Mouse (Mus musculus) brain, embryonic 14.5 days (tissue): ENCODE measurements around the gene Olfr574. TPM values are rescaled to one million over a fixed set of nuclear protein-coding genes. Genes with fewer than 3 reads are reported as not detected.

Source experiments
- DNase-seq: peaks from one replicate; pipeline ENCODE4 v3.0.0-alpha.2; 2011; ENCODE audit warnings: low read depth
- CTCF ChIP-seq: fragments of 200-500 bp; IDR thresholded peaks from 2 replicates; pipeline ENCODE4 v1.5.1; 2012; ENCODE audit warnings: inconsistent platforms, mild to moderate bottlenecking, moderate library complexity, borderline replicate concordance; ENCODE audit not compliant: insufficient read depth, insufficient read length; ENCODE audit errors: extremely low read depth
- POLR2A ChIP-seq: fragments of 200-500 bp; IDR thresholded peaks from 2 replicates; pipeline ENCODE4 v1.6.1; 2012; ENCODE audit warnings: mild to moderate bottlenecking, inconsistent platforms, borderline replicate concordance; ENCODE audit not compliant: poor library complexity, insufficient read depth, insufficient read length, severe bottlenecking; ENCODE audit errors: extremely low read depth
- polyA plus RNA-seq: library from polyadenylated mRNA; depleted of rRNA; stranded (reverse); fragments of >200 nt; gene quantifications from 2 replicates; pipeline ENCODE4 v1.2.3, GENCODE M21; 2012; rRNA removed

Gene Olfr574
- polyA plus RNA-seq, 1 experiment: 0.08 TPM

- no peak for DNase-seq
- TF ChIP-seq CTCF: no peak
- TF ChIP-seq POLR2A: no peak
These were observed 41.0 kb downstream of the Olfr574 start, which contains the start of gene Olfr578 for GRCm38 (mm10) chr7:102989224-102989623. Gene Olfr578 (minus strand): TSS chr7:102989324.

Other genes with a start within 250 kb of the Olfr574 start
- 0.08 and 0.19 TPM in 2 replicates for gene Olfr558, start 246.3 kb upstream of the Olfr574 start, polyA plus RNA-seq
- not detected in 2 replicates for gene Olfr33, start 229.4 kb upstream of the Olfr574 start, polyA plus RNA-seq
- not detected in 2 replicates for gene Olfr559, start 221.0 kb upstream of the Olfr574 start, polyA plus RNA-seq
- gene Olfr560, start 189.1 kb upstream of the Olfr574 start, polyA plus RNA-seq: not detected in 2 replicates
- 0.15 and 0.18 TPM in 2 replicates for gene Olfr78, start 189.0 kb upstream of the Olfr574 start, polyA plus RNA-seq
- gene Olfr561, start 177.2 kb upstream of the Olfr574 start, polyA plus RNA-seq: not detected in 2 replicates
- gene Olfr564, start 145.0 kb upstream of the Olfr574 start, polyA plus RNA-seq: not detected in 2 replicates
- gene Olfr566, start 89.7 kb upstream of the Olfr574 start, polyA plus RNA-seq: not detected in 2 replicates
- gene Olfr568, start 71.3 kb upstream of the Olfr574 start, polyA plus RNA-seq: not detected in 2 replicates
- gene Olfr569, start 57.6 kb upstream of the Olfr574 start, polyA plus RNA-seq: not detected in 2 replicates
- not detected in 2 replicates for gene Olfr570, start 53.9 kb upstream of the Olfr574 start, polyA plus RNA-seq
- gene Olfr571, start 30.9 kb upstream of the Olfr574 start, polyA plus RNA-seq: not detected in 2 replicates
- not detected in 2 replicates for gene Olfr572, start 24.1 kb upstream of the Olfr574 start, polyA plus RNA-seq
- gene Olfr573-ps1, start 5.9 kb upstream of the Olfr574 start, polyA plus RNA-seq: not detected in 2 replicates
- gene Olfr575, start 10.3 kb downstream of the Olfr574 start, polyA plus RNA-seq: not detected in 2 replicates
- gene Olfr576, start 14.2 kb downstream of the Olfr574 start, polyA plus RNA-seq: not detected in 2 replicates
- not detected in 2 replicates for gene Olfr577, start 27.5 kb downstream of the Olfr574 start, polyA plus RNA-seq
- gene Olfr578, start 40.9 kb downstream of the Olfr574 start, polyA plus RNA-seq: not detected in 2 replicates
- not detected in 2 replicates for gene Olfr582, start 89.6 kb downstream of the Olfr574 start, polyA plus RNA-seq
- not detected in 2 replicates for gene Olfr583, start 102.8 kb downstream of the Olfr574 start, polyA plus RNA-seq
- not detected in 2 replicates for gene Olfr584, start 133.4 kb downstream of the Olfr574 start, polyA plus RNA-seq
- gene Olfr585, start 149.3 kb downstream of the Olfr574 start, polyA plus RNA-seq: not detected in 2 replicates
- not detected in 2 replicates for gene Olfr586, start 177.2 kb downstream of the Olfr574 start, polyA plus RNA-seq
- not detected in 2 replicates for gene Olfr588-ps1, start 192.4 kb downstream of the Olfr574 start, polyA plus RNA-seq
- gene Olfr589, start 207.9 kb downstream of the Olfr574 start, polyA plus RNA-seq: not detected in 2 replicates
- gene Olfr591, start 229.9 kb downstream of the Olfr574 start, polyA plus RNA-seq: not detected in 2 replicates
- gene Olfr592, start 236.3 kb downstream of the Olfr574 start, polyA plus RNA-seq: not detected in 2 replicates